Mouse (Mus musculus) small intestine, adult 2 months (tissue): ENCODE results near the gene Zbtb43. TPM values are rescaled to one million over a fixed set of nuclear protein-coding genes. Genes with fewer than 3 reads are reported as not detected.

Source experiments
- H3K27ac ChIP-seq: fragments of 200-500 bp; 2 replicates; pipeline ENCODE4 v1.5.1; 2012; ENCODE audit warnings: low read depth, low read length, control low read depth, inconsistent platforms; ENCODE audit not compliant: insufficient read depth
- H3K27me3 ChIP-seq: fragments of 200-500 bp; 2 replicates; pipeline ENCODE4 v1.6.1; 2012; ENCODE audit warnings: mild to moderate bottlenecking, moderate library complexity, low read length, inconsistent platforms; ENCODE audit not compliant: control insufficient read depth, insufficient read depth
- H3K36me3 ChIP-seq: fragments of 200-500 bp; 2 replicates; pipeline ENCODE4 v1.6.1; 2012; ENCODE audit warnings: mild to moderate bottlenecking, low read length, control low read depth, inconsistent platforms; ENCODE audit not compliant: control insufficient read depth, insufficient read depth
- H3K4me1 ChIP-seq: fragments of 200-500 bp; 2 replicates; pipeline ENCODE4 v1.6.1; 2012; ENCODE audit warnings: low read length, inconsistent platforms, mixed read lengths; ENCODE audit not compliant: control insufficient read depth, insufficient read depth, insufficient read length
- H3K4me3 ChIP-seq: fragments of 200-500 bp; 2 replicates; pipeline ENCODE4 v1.5.1; 2012; ENCODE audit warnings: low read depth, mild to moderate bottlenecking, control low read depth, inconsistent platforms, low read length, moderate library complexity
- CTCF ChIP-seq: fragments of 200-500 bp; IDR thresholded peaks from 2 replicates; pipeline ENCODE4 v1.5.1; 2012; ENCODE audit warnings: low read depth, mild to moderate bottlenecking, control low read depth, inconsistent platforms, low read length, moderate library complexity, mixed read lengths; ENCODE audit not compliant: insufficient replicate concordance, insufficient read length; ENCODE audit errors: extremely low read depth
- POLR2A ChIP-seq: fragments of 200-500 bp; IDR thresholded peaks from 2 replicates; pipeline ENCODE4 v1.6.1; 2012; ENCODE audit warnings: low read depth, mild to moderate bottlenecking, control low read depth, inconsistent platforms, low read length, moderate library complexity
- WGBS: fragments of 180-500 bp; shearing (Covaris S2); methylation state at CpG from one replicate; pipeline ENCODE4 v1.1.7; 2018; 5-methylcytosine and 5-hydroxymethylcytosine counted together
- polyA plus RNA-seq: library from polyadenylated mRNA; depleted of rRNA; stranded (reverse); fragments of >200 nt; gene quantifications from 2 replicates; pipeline ENCODE4 v1.2.3, GENCODE M21; 2012; rRNA removed

The Zbtb43 gene
- polyA plus RNA-seq, 1 experiment = 7.7 TPM

GRCm38 (mm10) chr2:33402236-33402635 lies 66.1 kb downstream of the Zbtb43 start:
- Histone ChIP-seq H3K36me3 (0 out of 2 replicates have a peak, but pooled peaks cover 1% of the 10 kb centered on the region), H3K4me3 (no peak overlapping the region), H3K27ac (no peak overlapping the region), H3K4me1 (no peaks in the 10 kb centered on the region), H3K27me3 (no peaks in the 10 kb centered on the region)
- 43% methylated on average over 7 of the region's 7 CpGs for WGBS
- TF ChIP-seq CTCF (peak; percentile 64; the same call in 1 of the 2 replicates), POLR2A (no peak)

- Histone ChIP-seq H3K4me3 (no peak overlapping the region), H3K36me3 (no peaks in the 10 kb centered on the region)
- 38% methylated on average over 3 of the region's 3 CpGs for WGBS
Observed at GRCm38 (mm10) chr2:33401217-33401616, 67.1 kb downstream of the Zbtb43 start.

GRCm38 (mm10) chr2:33400541-33400940 lies 67.8 kb downstream of the Zbtb43 start:
- 79% methylated on average over 5 of the region's 5 CpGs for WGBS
- H3K27ac ChIP-seq = no peak overlapping the region
- no peaks in the 10 kb centered on the region for H3K36me3 ChIP-seq
- no peaks in the 10 kb centered on the region for H3K4me1 ChIP-seq
- H3K27me3 ChIP-seq = 0 out of 2 replicates have a peak, but pooled peaks cover 3% of the 10 kb centered on the region
- no peak overlapping the region for H3K4me3 ChIP-seq
- no peak for TF ChIP-seq POLR2A
- TF ChIP-seq CTCF = no peak

More at GRCm38 (mm10) chr2:33401217-33401616, 67.1 kb downstream of the Zbtb43 start:
- Histone ChIP-seq H3K27ac (no peak overlapping the region), H3K27me3 (0 out of 2 replicates have a peak, but pooled peaks cover 1% of the 10 kb centered on the region), H3K4me1 (no peaks in the 10 kb centered on the region)
- TF ChIP-seq CTCF (peak; percentile 46; the same call in 1 of the 2 replicates), POLR2A (no peak)

Other genes with a start within 250 kb of the Zbtb43 start
- gene Ralgps1, start 97.1 kb downstream of the Zbtb43 start, polyA plus RNA-seq = 4.5 and 9.5 TPM in 2 replicates
- gene Zbtb34, start 37.2 kb downstream of the Zbtb43 start, polyA plus RNA-seq = 3.6 and 4.2 TPM in 2 replicates
- gene Lmx1b, start 172.0 kb upstream of the Zbtb43 start, polyA plus RNA-seq = 0.10 and 0.13 TPM in 2 replicates